Mouse (Mus musculus) cerebral cortex, adult 2 months (tissue): ENCODE results near the gene Spata46.

Source experiments
- WGBS: fragments of 180-500 bp; shearing (Covaris S2); methylation state at CpG from one replicate; pipeline ENCODE4 v1.1.7; 2018; 5-methylcytosine and 5-hydroxymethylcytosine counted together

Gene Spata46

DNA sequence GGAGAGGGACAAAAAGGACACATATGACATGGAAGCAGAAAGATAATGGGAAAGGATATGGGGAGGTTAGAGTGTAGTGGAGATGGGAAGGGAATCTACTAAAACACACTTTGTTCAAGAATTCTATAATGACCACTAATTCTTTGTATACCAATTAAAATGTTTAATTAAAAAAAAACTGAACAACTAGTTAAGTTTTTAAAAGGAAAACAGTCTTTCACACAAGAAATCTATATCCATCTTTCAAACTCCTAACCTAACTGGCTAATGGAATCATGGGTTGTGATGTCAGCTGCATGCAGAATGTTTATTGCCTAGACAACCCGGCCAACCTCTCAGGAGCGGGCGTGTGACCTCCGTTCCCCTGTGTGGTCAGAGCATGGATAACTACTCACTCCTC is at the start of gene Spata46:
Gene Spata46, plus strand, starts transcription at position 301 of the 400 bp plus-strand sequence.
- 95% methylated on average over 4 of the region's 4 CpGs for WGBS

DNA sequence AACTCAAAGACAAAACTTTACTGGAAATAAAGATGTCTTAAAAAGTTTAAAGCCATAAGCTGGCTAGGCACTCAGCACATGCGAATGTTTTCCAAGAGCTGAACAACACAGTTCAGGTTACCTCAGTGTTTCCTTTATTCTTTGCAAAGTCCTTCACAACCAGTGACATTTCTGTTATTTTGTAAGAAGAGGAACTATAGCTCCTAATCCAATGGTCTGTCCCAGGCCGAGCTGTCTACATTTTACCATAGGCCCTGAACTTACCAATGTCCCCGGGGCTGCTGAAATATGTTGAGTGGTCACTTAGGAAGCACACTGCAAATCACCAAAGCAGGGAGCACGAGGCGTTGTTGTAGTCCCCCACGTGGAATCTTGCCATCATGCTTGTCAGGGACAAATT is 38.3 kb upstream of the Spata46 start:
- WGBS, result 89% methylated on average over 6 of the region's 6 CpGs

GRCm38 (mm10) chr1:170270696-170271095 is 37.9 kb upstream of the Spata46 start:
- 91% methylated on average over 4 of the region's 4 CpGs for WGBS

DNA sequence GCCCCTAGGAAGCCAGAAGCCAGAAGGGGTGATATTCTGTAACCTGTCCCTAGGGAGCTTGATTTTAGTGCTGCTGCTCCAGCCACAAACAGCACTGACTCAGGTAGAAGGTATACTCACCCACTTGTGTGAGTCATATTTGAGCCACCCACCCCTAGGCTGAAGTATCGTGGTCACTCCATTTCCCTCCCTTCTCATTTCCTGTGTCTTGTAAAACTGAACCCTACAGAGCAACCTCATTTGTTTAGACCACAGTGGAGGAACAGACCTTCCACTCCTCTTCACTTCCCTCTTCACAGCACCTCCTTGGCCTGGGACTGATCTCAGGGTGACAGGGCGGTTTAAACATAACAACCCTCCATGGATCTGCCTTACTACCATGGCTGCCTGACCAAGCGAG is 31.6 kb upstream of the Spata46 start, which contains the start of gene Sh2d1b1:
Gene Sh2d1b1, plus strand, starts transcription at position 305 of the 400 bp plus-strand sequence.
- 73% methylated on average over 3 of the region's 3 CpGs for WGBS

- WGBS, result 85% methylated on average over 4 of the region's 4 CpGs
Measured at GRCm38 (mm10) chr1:170282415-170283129, 26.0 kb upstream of the Spata46 start.

GRCm38 (mm10) chr1:170292239-170292951 is 16.2 kb upstream of the Spata46 start:
- WGBS, result 21% methylated on average over 9 of the region's 9 CpGs

- 84% methylated on average over 5 of the region's 5 CpGs for WGBS
Measured at GRCm38 (mm10) chr1:170293257-170293656, 15.3 kb upstream of the Spata46 start.

GRCm38 (mm10) chr1:170294786-170295570 is 13.6 kb upstream of the Spata46 start:
- 62% methylated on average over 15 of the region's 15 CpGs for WGBS

DNA sequence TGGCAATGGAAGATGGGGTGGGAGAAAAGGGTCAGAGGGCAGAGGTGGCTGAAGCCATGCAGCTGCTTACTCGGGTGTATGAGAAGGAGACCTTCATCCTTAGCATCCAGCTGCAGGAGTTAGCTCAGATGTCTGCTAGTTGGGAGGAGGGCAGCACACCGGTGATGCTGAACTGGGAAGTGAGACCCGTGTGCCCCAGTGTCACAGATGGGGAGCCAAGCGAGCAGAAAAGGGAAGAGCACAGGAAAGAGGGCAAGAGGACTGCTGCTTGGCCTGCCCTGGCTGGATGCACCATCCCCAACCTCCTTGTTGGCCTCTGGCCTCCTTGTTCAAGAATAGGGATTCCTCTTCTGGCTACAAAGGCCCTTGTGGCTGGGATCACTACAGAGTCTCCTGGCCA is 9.1 kb upstream of the Spata46 start:
- 82% methylated on average over 4 of the region's 4 CpGs for WGBS

- 96% methylated on average over 9 of the region's 9 CpGs for WGBS
Measured at GRCm38 (mm10) chr1:170301686-170302085, 6.9 kb upstream of the Spata46 start.

DNA sequence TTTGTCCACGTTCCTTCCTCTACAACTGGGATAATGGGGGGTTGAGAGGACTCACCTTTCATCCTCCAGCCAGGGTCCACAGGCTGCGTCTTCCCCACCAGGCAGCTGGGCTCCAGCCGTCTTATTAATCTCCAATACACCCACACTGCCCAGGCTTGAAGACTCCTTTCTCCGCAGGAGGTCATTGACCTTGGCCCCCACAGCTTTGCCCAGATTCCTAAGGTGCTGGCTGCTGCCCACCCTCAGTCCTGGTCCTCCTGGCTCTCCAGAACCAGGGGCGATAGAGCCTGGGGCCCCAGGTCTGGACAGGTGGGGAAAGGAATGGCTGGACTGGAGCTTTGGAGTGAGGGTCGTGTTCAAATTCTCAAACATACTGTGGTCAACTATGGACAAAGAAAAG is 6.1 kb upstream of the Spata46 start:
- WGBS, result 92% methylated on average over 6 of the region's 6 CpGs

- WGBS, result 94% methylated on average over 6 of the region's 6 CpGs
Measured at GRCm38 (mm10) chr1:170303103-170303502, 5.5 kb upstream of the Spata46 start.

GRCm38 (mm10) chr1:170305002-170305401 is 3.6 kb upstream of the Spata46 start:
- WGBS, result 85% methylated on average over 10 of the region's 10 CpGs

DNA sequence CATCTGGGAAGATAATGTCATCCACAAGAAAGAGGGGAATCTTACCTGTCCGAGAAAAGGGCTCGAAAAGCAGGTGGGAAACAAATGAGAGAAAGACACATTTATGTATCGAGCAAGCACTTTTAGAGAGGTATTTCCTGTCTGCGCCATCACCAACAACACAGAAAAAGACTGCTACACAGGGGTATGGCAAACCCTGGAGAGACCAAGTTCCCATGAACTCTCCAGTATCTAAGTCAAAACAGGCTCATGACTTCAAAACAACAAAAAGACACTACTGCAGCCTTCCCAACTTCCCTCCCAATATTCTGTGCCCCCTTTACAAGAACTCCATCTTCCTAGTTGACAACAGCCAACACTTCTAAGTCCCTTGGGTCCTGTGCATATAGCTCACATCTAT is 2.4 kb upstream of the Spata46 start, which contains the start of gene Gm7694:
Gene Gm7694, minus strand, starts transcription at position 101 of the 400 bp plus-strand sequence.
- 97% methylated on average over 4 of the region's 4 CpGs for WGBS

- WGBS, result 86% methylated on average over 6 of the region's 6 CpGs
Measured at GRCm38 (mm10) chr1:170311431-170311830, 2.8 kb downstream of the Spata46 start.

DNA sequence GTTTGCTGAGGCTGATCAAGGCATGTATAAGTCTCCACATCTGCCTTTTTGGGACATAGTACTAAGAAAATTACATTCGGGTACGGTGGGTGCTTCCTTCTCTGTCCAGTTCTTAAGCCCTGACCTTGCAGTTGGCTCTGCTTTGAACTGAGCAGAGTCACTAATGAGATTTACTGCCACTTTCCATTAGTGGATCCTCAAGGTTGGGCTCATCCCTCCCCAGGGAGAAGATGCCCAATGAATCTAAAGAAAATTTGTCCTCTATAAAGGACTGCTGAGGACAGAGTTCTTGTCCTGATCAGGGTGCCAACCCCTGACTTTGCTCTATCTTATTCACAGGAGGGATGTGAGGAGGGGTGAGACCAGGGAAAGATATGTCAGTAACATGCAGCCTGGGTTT is 13.4 kb downstream of the Spata46 start:
- 85% methylated on average over 2 of the region's 2 CpGs for WGBS

- WGBS, result 82% methylated on average over 10 of the region's 10 CpGs
Measured at GRCm38 (mm10) chr1:170323001-170323400, 14.4 kb downstream of the Spata46 start.

DNA sequence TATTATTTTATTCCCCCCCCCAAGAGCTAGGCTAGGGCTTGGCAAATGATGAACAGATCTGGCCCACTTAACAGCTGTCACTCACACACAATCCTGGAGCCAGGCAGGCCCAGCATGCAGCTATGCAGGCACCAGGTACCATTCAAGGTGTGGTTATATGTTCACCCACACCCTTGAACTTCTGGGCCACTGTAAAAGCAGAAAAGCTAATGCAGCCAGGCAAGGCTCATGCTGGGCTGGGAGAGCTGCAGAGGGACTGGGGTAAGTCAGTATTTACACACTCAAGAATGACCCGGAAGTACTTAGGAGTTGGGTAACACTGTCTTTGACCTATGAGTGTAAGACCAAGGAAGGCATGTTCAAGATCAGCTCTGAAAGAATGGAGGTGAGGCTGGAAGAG is 15.7 kb downstream of the Spata46 start:
- WGBS, result 95% methylated on average over 1 of the region's 1 CpGs

DNA sequence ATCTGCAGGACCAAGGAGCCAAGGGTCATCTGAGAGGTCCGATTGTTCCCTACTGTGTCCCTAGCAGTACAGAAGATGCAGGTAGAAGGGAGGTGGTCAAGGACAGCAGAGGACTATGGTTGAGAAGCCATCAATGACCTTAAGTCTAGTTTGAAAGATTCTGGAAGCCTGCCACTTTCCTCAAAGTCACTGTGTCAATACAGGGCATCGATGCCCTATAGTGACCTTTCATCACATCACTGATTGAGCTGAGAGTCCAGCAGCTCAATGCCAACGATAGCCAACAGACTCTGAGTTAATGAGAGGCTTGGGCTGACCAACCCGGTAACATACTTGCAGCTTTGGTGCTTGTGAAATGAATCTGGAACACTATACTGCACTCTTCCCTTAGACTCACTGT is 16.7 kb downstream of the Spata46 start:
- WGBS, result 90% methylated on average over 4 of the region's 4 CpGs

GRCm38 (mm10) chr1:170331926-170332325 is 23.3 kb downstream of the Spata46 start:
- WGBS, result 33% methylated on average over 6 of the region's 6 CpGs

GRCm38 (mm10) chr1:170332775-170333174 is 24.2 kb downstream of the Spata46 start:
- 59% methylated on average over 4 of the region's 4 CpGs for WGBS

GRCm38 (mm10) chr1:170339943-170340342 is 31.3 kb downstream of the Spata46 start:
- WGBS, result 91% methylated on average over 3 of the region's 3 CpGs
